Mouse (Mus musculus): ENCODE measurements around the gene Slc25a1. TPM values are rescaled to one million over a fixed set of nuclear protein-coding genes. Genes with fewer than 3 reads are reported as not detected.

Gene Slc25a1
- total RNA-seq (2023), result 10 to 100 TPM; 25.5 to 35.3 TPM

GRCm38 (mm10) chr16:17928087-17928580, at the start of gene Slc25a1:
Gene Slc25a1, minus strand, starts transcription at chr16:17928219.

GRCm38 (mm10) chr16:17914307-17915249, 13.4 kb downstream of the Slc25a1 start, which contains the start of gene Gsc2:
Gene Gsc2, minus strand, starts transcription at chr16:17915059.

GRCm38 (mm10) chr16:17911052-17911595, 16.9 kb downstream of the Slc25a1 start, which contains the start of gene Ess2:
Gene Ess2, minus strand, starts transcription at chr16:17911348.

GRCm38 (mm10) chr16:17898462-17898861, 29.6 kb downstream of the Slc25a1 start, which contains the start of the genes Dgcr2 and Tssk2:
Gene Dgcr2, minus strand, starts transcription at chr16:17898562.
Gene Tssk2, plus strand, starts transcription at chr16:17898637.

GRCm38 (mm10) chr16:17893923-17894322, 34.1 kb downstream of the Slc25a1 start, which contains the start of gene Tssk1:
Gene Tssk1, plus strand, starts transcription at chr16:17894223.

GRCm38 (mm10) chr16:17891567-17891959, 36.5 kb downstream of the Slc25a1 start, which contains the start of gene Gm20518:
Gene Gm20518, minus strand, starts transcription at chr16:17891671.

Other genes starting within 250 kb of the Slc25a1 start
- gene Med15, start 195.3 kb downstream of the Slc25a1 start, total RNA-seq (2023), result 100 to 1,000 TPM; 132 to 138 TPM
- 10 to 100 TPM; 15.6 to 15.8 TPM for gene Klhl22, start 168.6 kb downstream of the Slc25a1 start, total RNA-seq (2023)
- under 1 TPM in 1 of 2 experiments, not detected in 1; 0.17 TPM for gene Scarf2, start 130.9 kb downstream of the Slc25a1 start, total RNA-seq (2023)
- not detected for gene B830017H08Rik, start 95.1 kb downstream of the Slc25a1 start, total RNA-seq (2023)
- 10 to 100 TPM; 14.3 to 19.8 TPM for gene Car15, start 89.9 kb downstream of the Slc25a1 start, total RNA-seq (2023)
- gene Gm20518, start 36.5 kb downstream of the Slc25a1 start, total RNA-seq (2023), result 1 to 10 TPM; 2.9 to 3.4 TPM
- not detected for gene Tssk1, start 34.0 kb downstream of the Slc25a1 start, total RNA-seq (2023)
- 10 to 100 TPM; 68.9 to 73.3 TPM for gene Dgcr2, start 29.7 kb downstream of the Slc25a1 start, total RNA-seq (2023)
- gene Tssk2, start 29.6 kb downstream of the Slc25a1 start, total RNA-seq (2023), result not detected
- gene Ess2, start 16.9 kb downstream of the Slc25a1 start, total RNA-seq (2023), result 10 to 100 TPM; 61.7 to 71.5 TPM
- gene Gsc2, start 13.2 kb downstream of the Slc25a1 start, total RNA-seq (2023), result not detected
- gene Vpreb2, start 52.2 kb upstream of the Slc25a1 start, total RNA-seq (2023), result not detected
- gene Dgcr6, start 124.6 kb upstream of the Slc25a1 start, total RNA-seq (2023), result 10 to 100 TPM; 16.0 to 19.9 TPM
- 10 to 100 TPM in 1 of 2 experiments, 1 to 10 TPM in 1; 8.1 to 13.0 TPM for gene Prodh, start 162.0 kb upstream of the Slc25a1 start, total RNA-seq (2023)
- not detected for gene Rtn4r, start 199.4 kb upstream of the Slc25a1 start, total RNA-seq (2023)